Mouse (Mus musculus): ENCODE measurements at regions not wholly inside any gene's neighbourhood (a gene's known extent, or its start where the extent isn't known, plus 50 kb on each side); places are given as distances from the start of the nearest gene placed in this dataset.
A peak's percentile ranks its signal among the peaks of the same experiment; 100 is the strongest.

DNA sequence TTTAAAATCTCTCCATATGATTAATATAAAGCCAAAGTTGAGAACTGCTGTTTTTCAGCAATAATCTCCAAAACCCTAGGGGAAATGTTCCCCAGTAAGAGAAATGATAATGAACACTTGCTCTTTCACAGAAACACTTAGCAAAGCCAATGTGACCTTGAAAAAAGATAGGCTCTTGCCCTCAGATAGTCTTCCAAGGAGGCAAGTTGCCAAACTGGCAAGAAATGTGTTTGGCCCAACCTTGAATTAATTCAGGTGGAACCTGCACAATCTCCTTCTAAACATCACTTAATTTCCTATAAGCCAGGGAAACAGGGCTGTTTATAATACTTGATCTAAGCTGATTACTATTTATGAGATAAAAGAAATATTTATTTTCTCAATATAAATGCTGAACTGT, 244.0 kb upstream of the Gnaz start:
- intact Hi-C loops (cut with DNase I): no loop called here
- no peak for DNase-seq (ENCODE audit: low spot score in 2 of 2)

DNA sequence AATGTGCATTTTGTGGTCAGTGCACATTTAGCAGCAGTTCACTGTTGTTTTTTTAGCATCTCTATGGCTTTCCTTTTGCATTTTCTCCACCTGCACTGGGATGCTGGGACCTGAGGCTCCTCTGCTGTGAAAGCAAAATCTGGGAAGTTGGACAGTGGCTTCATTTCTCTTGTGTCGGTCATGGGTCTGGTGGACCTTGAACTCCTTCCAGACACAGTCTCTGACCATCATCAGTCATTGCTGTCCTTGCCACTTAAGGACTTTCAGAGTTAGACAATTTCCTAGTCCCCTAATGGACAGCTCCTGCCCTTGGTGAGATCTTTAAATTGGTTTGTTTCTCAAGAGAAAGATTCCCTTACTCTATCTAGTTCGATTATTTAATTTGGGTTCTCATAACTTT, 217.5 kb upstream of the Gnaz start:
- intact Hi-C loops (cut with DNase I): no loop called here
- DNase-seq (ENCODE audit: low spot score in 2 of 2): no peak

DNA sequence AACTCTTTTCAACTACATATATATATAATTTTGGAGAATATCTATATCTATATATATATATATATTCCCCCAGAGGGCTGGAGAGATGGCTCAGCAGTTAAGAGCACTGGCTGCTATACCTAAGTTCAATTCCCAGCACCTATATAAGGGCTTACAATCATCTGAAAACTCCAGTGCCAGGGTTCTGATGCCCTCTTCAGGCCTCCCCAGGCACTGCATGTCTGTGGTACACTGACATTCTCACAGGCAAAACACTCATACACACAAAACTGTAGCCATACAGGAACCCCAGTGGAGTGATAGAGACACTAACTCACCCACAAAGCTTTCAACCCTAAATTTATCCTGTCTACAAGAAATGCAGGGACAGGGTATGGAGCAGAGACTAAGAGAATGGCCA, 216.1 kb upstream of the Gnaz start:
- intact Hi-C loops (cut with DNase I): no loop called here
- DNase-seq (ENCODE audit: low spot score in 2 of 2): no peak

DNA sequence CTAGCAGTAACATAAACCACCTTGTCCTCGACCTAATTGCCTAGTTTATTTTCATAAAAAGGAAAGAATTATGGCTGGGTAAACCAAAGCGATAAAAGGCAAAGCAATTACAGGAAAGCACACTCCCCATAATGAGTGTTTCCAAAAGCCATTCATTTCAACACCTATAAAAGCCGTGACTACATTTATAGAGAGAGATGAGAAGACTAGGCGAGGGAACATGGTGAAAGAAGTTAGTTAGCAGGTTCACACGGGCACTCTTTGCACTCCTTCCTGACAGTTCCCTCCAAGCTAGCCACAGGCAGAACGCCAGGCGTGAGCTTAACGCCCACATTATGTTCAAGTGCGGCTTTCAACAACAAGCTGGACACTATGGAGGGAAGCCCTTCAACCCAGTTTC, 206.2 kb upstream of the Gnaz start:
- DNase-seq (ENCODE audit: low spot score in 2 of 2): no peak
- intact Hi-C loops (cut with DNase I): no loop called here

DNA sequence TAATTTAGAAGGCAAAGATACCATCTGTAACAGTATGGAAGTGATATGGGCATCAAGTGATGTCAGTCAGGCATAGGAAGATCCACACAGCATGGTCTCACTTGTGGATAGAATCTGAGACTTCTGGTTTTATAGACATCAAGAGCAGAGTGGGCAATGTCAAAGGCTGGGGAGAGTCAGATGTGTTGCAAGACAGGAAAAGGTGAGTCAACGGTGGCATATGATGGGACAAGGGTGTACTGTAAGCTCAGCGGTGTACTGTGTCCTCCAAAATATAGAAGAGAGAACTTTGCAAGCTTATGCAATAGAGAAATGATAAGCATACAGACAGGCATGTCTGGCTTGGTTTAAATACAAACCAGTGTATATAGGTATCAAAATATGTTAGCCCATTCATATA, 177.7 kb upstream of the Gnaz start:
- intact Hi-C loops (cut with DNase I): no loop called here
- DNase-seq (ENCODE audit: low spot score in 2 of 2): no peak

DNA sequence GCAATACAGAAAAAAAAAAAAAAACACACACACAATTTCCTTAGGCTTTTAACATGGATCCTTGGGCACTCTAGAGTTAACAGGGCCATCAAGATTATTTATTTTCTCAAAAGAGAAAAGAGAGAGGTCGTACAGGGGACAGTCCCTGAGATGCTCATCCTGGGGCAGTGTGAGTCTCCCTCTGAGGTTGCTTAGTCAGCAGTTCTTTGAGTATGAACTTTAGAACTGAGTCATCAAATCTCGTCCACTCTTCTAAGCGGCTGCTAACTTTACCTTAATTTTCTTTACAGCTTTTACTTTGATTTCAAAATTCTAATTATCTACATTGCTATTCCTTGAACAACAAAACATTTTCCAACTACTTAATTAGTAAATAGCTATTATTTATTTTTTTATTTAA, 177.0 kb upstream of the Gnaz start:
- intact Hi-C loops (cut with DNase I): no loop called here
- no peak for DNase-seq (ENCODE audit: low spot score in 2 of 2)

DNA sequence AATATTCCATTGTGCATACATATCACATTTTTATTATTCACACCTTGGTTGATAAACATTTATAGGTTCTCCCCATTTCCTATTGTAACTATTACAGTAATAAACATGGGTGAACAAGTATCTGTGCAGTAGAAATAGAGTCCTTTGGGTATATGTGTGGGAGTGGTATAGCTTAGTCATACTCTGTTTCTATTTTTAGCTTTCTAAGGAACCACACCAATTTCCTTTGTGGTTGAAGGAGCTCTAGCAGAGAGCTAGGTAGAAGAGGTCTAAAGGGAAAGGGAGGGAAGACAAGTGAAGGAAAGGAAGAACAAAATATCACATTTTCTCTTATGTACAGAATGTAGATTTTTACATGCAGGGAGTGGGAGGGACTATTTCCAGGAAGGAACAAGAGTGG, 143.6 kb upstream of the Gnaz start:
- no peak for DNase-seq (ENCODE audit: low spot score in 2 of 2)
- intact Hi-C loops (cut with DNase I): no loop called here

DNA sequence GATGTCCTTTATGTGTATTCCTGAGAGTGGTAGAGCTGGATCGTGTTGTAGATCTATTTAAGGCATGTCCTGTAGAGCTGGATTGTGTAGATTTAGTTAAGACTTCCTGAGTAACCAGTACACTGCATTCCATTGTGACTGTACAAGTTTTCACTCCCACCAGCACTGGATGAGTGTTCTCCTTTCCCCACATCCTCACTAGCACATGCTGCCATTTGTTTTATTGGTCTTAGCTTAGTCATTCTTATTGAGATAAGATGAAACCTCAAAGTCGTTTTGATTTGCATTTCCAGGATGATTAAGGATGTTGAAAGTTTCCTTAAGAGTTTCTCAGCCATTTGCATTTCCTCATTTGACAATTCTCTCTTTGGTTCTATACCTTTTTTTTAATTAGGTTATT, 132.6 kb upstream of the Gnaz start:
- intact Hi-C loops (cut with DNase I): no loop called here
- no peak for DNase-seq (ENCODE audit: low spot score in 2 of 2)

DNA sequence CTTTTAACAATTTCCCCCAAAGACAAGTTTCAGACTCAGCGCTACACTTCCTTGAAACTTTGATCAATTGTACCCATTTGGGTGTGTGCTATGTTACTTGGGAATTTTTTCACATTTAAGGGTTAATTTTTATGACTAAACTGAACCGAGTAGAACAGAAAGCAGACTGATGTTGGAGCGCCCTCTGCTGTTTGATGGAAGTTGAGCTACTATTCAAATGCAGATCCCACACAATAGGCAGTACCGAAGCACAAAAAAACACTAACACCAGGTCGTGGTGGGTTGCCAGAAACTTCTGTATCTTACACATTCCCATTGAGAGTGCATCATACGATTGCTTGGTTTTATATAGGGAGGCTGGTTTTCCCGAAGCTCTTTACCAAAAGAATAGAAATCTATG, 118.6 kb upstream of the Gnaz start:
- intact Hi-C loops (cut with DNase I): loop anchor here (10.0 kb wide), 1 partner anchor 374 kb away; no protein-coding TSS in a partner anchor
- DNase-seq (ENCODE audit: low spot score in 2 of 2): peak; percentile 83 to 88

DNA sequence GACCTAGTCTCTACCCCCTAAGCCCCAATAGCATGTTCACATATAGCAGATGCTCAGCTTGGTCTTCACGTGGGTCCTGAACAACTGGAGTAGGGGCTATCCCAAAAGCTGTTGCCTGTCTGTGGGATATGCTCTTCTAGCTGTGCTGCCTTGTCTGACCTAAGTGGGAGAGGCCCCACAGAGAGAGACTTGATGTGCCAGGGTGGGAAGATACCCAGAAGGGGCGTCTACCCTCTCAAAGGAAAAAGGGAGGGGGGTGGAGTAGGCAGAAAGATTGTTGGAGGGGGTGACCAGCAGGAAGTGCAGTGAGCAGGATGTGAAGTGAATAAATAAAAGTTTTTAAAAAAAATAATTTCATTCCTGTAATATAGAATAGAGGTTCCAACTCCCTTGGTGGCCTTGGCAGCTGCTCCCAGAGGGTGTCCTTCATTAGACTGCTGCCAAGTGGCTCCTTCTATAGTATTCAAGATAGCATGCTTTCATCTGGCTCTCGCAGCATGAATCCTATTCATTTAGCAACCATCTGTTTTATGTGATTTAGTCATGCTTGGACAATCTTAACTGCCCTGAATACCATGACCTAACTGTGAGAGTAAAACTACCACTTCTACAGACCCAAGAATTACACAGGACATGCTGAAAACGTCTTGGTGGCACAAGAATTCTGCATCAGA, 111.8 kb upstream of the Gnaz start:
- DNase-seq (ENCODE audit: low spot score in 2 of 2): peak in 1 of 2 experiments; percentile 4
- intact Hi-C loops (cut with DNase I): no loop called here

All from left cerebral cortex, postnatal 14 days (tissue).